Mouse (Mus musculus): ENCODE data around the gene Foxl2.

GRCm38 (mm10) chr9:98955716-98956224, 682 bp downstream of the Foxl2 start:
- TF ChIP-seq CTCF (IDR thresholded peaks at IDR 0.05; ENCODE audit: low read depth), result no peak
- no peak for TF ChIP-seq EP300 (IDR thresholded peaks at IDR 0.05; ENCODE audit: low read depth)

Data from liver, postnatal 0 days (tissue).